In genomic region chr7:122101747-122102244, GRCm38 (mm10) we compare ENCODE assay signal across 8 mouse cellular contexts. TPM values are rescaled to one million over a fixed set of nuclear protein-coding genes. Genes with fewer than 3 reads are reported as not detected.
DNase-seq lines count a peak whose midpoint lies in the region; ATAC-seq and TF ChIP-seq lines count a peak whose summit lies in the region.

Gene Ndufab1, minus strand, starts transcription at chr7:122101886.

- H3K27me3 ChIP-seq in embryonic facial prominence, embryonic 13.5 days: no peaks in the 10 kb centered on the region
- H3K27me3 ChIP-seq in heart, adult 2 months (ENCODE audit: control insufficient read depth, insufficient read depth, low read length): no peaks in the 10 kb centered on the region
- no peaks in the 10 kb centered on the region for H3K27me3 ChIP-seq in limb, embryonic 13.5 days
- no peaks in the 10 kb centered on the region for H3K27me3 ChIP-seq in midbrain, embryonic 16.5 days (ENCODE audit: control insufficient read depth, insufficient read depth, low read depth, low read length)

- no peak within 1 kb of the TSS for H3K27ac ChIP-seq in embryonic facial prominence, embryonic 13.5 days
- H3K27ac ChIP-seq in heart, adult 2 months: peak within 1 kb of the TSS; percentile 91
- H3K27ac ChIP-seq in limb, embryonic 13.5 days: no peak within 1 kb of the TSS
- peak within 1 kb of the TSS; percentile 73 for H3K27ac ChIP-seq in midbrain, embryonic 16.5 days (ENCODE audit: low read length)

- 0 out of 2 replicates have a peak, but pooled peaks have one; percentile 43 for TF ChIP-seq EP300 in heart, adult 2 months (IDR thresholded peaks at IDR 0.05; ENCODE audit: insufficient read depth, low read depth, low read length)

- no peaks in the 10 kb centered on the region for H3K9me3 ChIP-seq in embryonic facial prominence, embryonic 13.5 days
- H3K9me3 ChIP-seq in limb, embryonic 13.5 days: no peaks in the 10 kb centered on the region
- H3K9me3 ChIP-seq in midbrain, embryonic 16.5 days (replicated peaks; ENCODE audit: control insufficient read depth, low read length, poor library complexity, severe bottlenecking): no peaks in the 10 kb centered on the region

- intact Hi-C loops in heart, adult 2 months (cut with DNase I): loop anchor here (2.0 kb wide), 2 partner anchors 31 to 33 kb away; partner anchors contain the start of genes Dctn5 and Palb2

- peak; percentile 81 for DNase-seq in 3T3-L1 (ENCODE audit: low read depth, low spot score)
- peak; percentile 91 to 94 for DNase-seq in adrenal gland, postnatal 36 days
- peak; percentile 93 for DNase-seq in heart, adult 2 months
- peak; percentile 84 to 88 for DNase-seq in kidney, adult 8-10 months
- peak; percentile 80 to 91 for DNase-seq in spleen, postnatal 10 days (ENCODE audit: low spot score in 2 of 2)

- peaks cover 8% of the 10 kb centered on the region for H3K79me2 ChIP-seq in heart, adult 2 months (replicated peaks; ENCODE audit: control insufficient read depth, insufficient read depth, low read length)

- H3K4me2 ChIP-seq in embryonic facial prominence, embryonic 13.5 days: peak within 1 kb of the TSS; percentile 90
- peak within 1 kb of the TSS; percentile 91 for H3K4me2 ChIP-seq in limb, embryonic 13.5 days (replicated peaks)
- H3K4me2 ChIP-seq in midbrain, embryonic 16.5 days (ENCODE audit: low read length): peak within 1 kb of the TSS; percentile 88

- under 1% methylated on average over 43 of the region's 43 CpGs for WGBS in embryonic facial prominence, embryonic 13.5 days
- WGBS in heart, adult 2 months: under 1% methylated on average over 43 of the region's 43 CpGs
- 1% methylated on average over 41 of the region's 43 CpGs for WGBS in limb, embryonic 13.5 days
- WGBS in midbrain, embryonic 16.5 days: 0% methylated on average over 37 of the region's 43 CpGs

- peak; percentile 96 for ATAC-seq in embryonic facial prominence, embryonic 13.5 days (ENCODE audit: insufficient number of reproducible peaks, insufficient read depth, low FRiP score, low TSS enrichment, low read depth)
- ATAC-seq in limb, embryonic 13.5 days (ENCODE audit: low FRiP score, low read depth): peak; percentile 99
- peak; percentile 99 for ATAC-seq in midbrain, embryonic 16.5 days

- TF ChIP-seq CTCF in heart, adult 2 months (IDR thresholded peaks at IDR 0.05): peak; percentile 88

- peak; percentile 56 for TF ChIP-seq POLR2A in heart, adult 2 months (IDR thresholded peaks at IDR 0.05; ENCODE audit: insufficient read depth, low read depth, low read length)

- peaks cover 20% of the 10 kb centered on the region for H3K36me3 ChIP-seq in embryonic facial prominence, embryonic 13.5 days
- peaks cover 16% of the 10 kb centered on the region for H3K36me3 ChIP-seq in heart, adult 2 months (ENCODE audit: control insufficient read depth, insufficient read depth, low read length)
- peaks cover 20% of the 10 kb centered on the region for H3K36me3 ChIP-seq in limb, embryonic 13.5 days
- H3K36me3 ChIP-seq in midbrain, embryonic 16.5 days (ENCODE audit: control insufficient read depth, insufficient read depth, low read length): peaks cover 4% of the 10 kb centered on the region; the same call in 1 of the 2 replicates

- H3K4me1 ChIP-seq in embryonic facial prominence, embryonic 13.5 days: peaks cover 13% of the 10 kb centered on the region
- H3K4me1 ChIP-seq in heart, adult 2 months (ENCODE audit: control insufficient read depth, insufficient read depth, low read length): peaks cover 8% of the 10 kb centered on the region
- H3K4me1 ChIP-seq in limb, embryonic 13.5 days: peaks cover 14% of the 10 kb centered on the region
- peaks cover 18% of the 10 kb centered on the region for H3K4me1 ChIP-seq in midbrain, embryonic 16.5 days (ENCODE audit: control insufficient read depth, insufficient read depth, low read length)

- peak within 1 kb of the TSS; percentile 90 for H3K9ac ChIP-seq in embryonic facial prominence, embryonic 13.5 days
- H3K9ac ChIP-seq in heart, adult 2 months (ENCODE audit: low read depth, low read length): peak within 1 kb of the TSS; percentile 81
- peak within 1 kb of the TSS; percentile 88 for H3K9ac ChIP-seq in limb, embryonic 13.5 days
- peak within 1 kb of the TSS; percentile 87 for H3K9ac ChIP-seq in midbrain, embryonic 16.5 days (ENCODE audit: low read depth, low read length)

- peak within 1 kb of the TSS; percentile 71 for H3K4me3 ChIP-seq in embryonic facial prominence, embryonic 13.5 days
- peak within 1 kb of the TSS; percentile 80 for H3K4me3 ChIP-seq in heart, adult 2 months
- H3K4me3 ChIP-seq in limb, embryonic 13.5 days: peak within 1 kb of the TSS; percentile 59
- H3K4me3 ChIP-seq in midbrain, embryonic 16.5 days (ENCODE audit: low read depth, low read length): peak within 1 kb of the TSS; percentile 75

RNA-seq across cellular contexts. Expression of gene Ndufab1, which starts in this region (rescaled TPM):
- total RNA-seq in adrenal gland, postnatal 36 days (2021): 100 to 1,000 TPM; 502 to 538 TPM
- 623 and 680 TPM in 2 replicates for polyA plus RNA-seq in embryonic facial prominence, embryonic 13.5 days (2015; fragmentation: Nextera tagmentation; extraction: Ambion mirVana)
- total RNA-seq in heart, adult 2 months (2021): 1,000 to 10,000 TPM; 1,546 to 1,742 TPM
- 502 and 847 TPM in 2 replicates for polyA plus RNA-seq in heart, adult 2 months (2012; rRNA removed)
- 651 and 677 TPM in 2 replicates for polyA plus RNA-seq in limb, embryonic 13.5 days (2015; fragmentation: Nextera tagmentation; extraction: Ambion mirVana)
- polyA plus RNA-seq in midbrain, embryonic 16.5 days (2015; fragmentation: Nextera tagmentation; extraction: Ambion mirVana): 582 and 601 TPM in 2 replicates

Comparison
In these comparisons a context has a peak if more than half of its experiments do, and no peak if none do; other contexts are left out.
1. H3K27ac ChIP-seq: peak in heart, adult 2 months (single experiment) and midbrain, embryonic 16.5 days (single experiment); none in embryonic facial prominence, embryonic 13.5 days (single experiment) and limb, embryonic 13.5 days (single experiment).
2. Peak in every context shown above with its lines, with median percentiles within 50 percentile points of each other: DNase-seq, ATAC-seq, H3K4me2 ChIP-seq, H3K4me3 ChIP-seq and H3K9ac ChIP-seq.